Mouse (Mus musculus) cerebellum, postnatal 4 days (tissue): ENCODE measurements at regions not wholly inside any gene's neighbourhood (a gene's known extent, or its start where the extent isn't known, plus 50 kb on each side); places are given as distances from the start of the nearest gene placed in this dataset.

Experiments
- DNase-seq, 2 experiments: peaks; one replicate each; pipeline ENCODE4 v3.0.0; 2022; ENCODE audit warnings: low spot score in 2 of 2, mixed read lengths in 1 of 2

GRCm38 (mm10) chr3:115462623-115463022, 252.2 kb downstream of the S1pr1 start:
- DNase-seq, result no peak
